Mouse (Mus musculus) myocyte (in vitro differentiated cells): ENCODE measurements around the gene Plscr4. TPM values are rescaled to one million over a fixed set of nuclear protein-coding genes. Genes with fewer than 3 reads are reported as not detected.

Source experiments
- H3K27me3 ChIP-seq: one replicate; pipeline ENCODE4 v1.6.1; 2011; ENCODE audit not compliant: control insufficient read depth, insufficient read depth, insufficient read length
- H3K36me3 ChIP-seq: one replicate; pipeline ENCODE4 v1.6.1; 2011; ENCODE audit not compliant: control insufficient read depth, insufficient read depth
- H3K4me2 ChIP-seq: one replicate; pipeline ENCODE4 v1.6.1; 2011; ENCODE audit warnings: low read depth, control low read depth
- H3K4me3 ChIP-seq: one replicate; pipeline ENCODE4 v1.5.1; 2011; ENCODE audit warnings: mild to moderate bottlenecking, control low read depth, moderate library complexity
- H3K79me2 ChIP-seq: one replicate; pipeline ENCODE4 v1.6.1; 2011; ENCODE audit not compliant: control insufficient read depth, insufficient read depth
- H3ac ChIP-seq: one replicate; pipeline ENCODE4 v1.6.1; 2011; ENCODE audit not compliant: control insufficient read depth, insufficient read length
- CEBPB ChIP-seq: IDR thresholded peaks from 2 replicates; pipeline ENCODE4 v1.6.1; 2011; ENCODE audit warnings: mild to moderate bottlenecking, moderate library complexity; ENCODE audit not compliant: poor library complexity, insufficient read depth, severe bottlenecking
- E2F4 ChIP-seq: IDR thresholded peaks from one replicate; pipeline ENCODE4 v1.6.1; 2011; ENCODE audit warnings: mild to moderate bottlenecking, control low read depth, moderate library complexity; ENCODE audit not compliant: insufficient read depth
- MAX ChIP-seq: IDR thresholded peaks from one replicate; pipeline ENCODE4 v1.6.1; 2011; ENCODE audit warnings: low read depth, mild to moderate bottlenecking, control low read depth
- MYOD1 ChIP-seq, 3 experiments: IDR thresholded peaks; one replicate each; pipeline ENCODE4 v1.6.1; 2011; ENCODE audit warnings: control low read depth in 2 of 3, low read depth in 2 of 3, mild to moderate bottlenecking in 2 of 3, moderate library complexity in 1 of 3; ENCODE audit not compliant: insufficient read length in 2 of 3, control insufficient read depth in 1 of 3
- MYOG ChIP-seq, 3 experiments: IDR thresholded peaks; one replicate each; pipeline ENCODE4 v1.6.1; 2011; ENCODE audit warnings: control low read depth in 2 of 3, low read depth in 2 of 3, mild to moderate bottlenecking in 2 of 3; ENCODE audit not compliant: insufficient read length in 2 of 3, control insufficient read depth in 1 of 3, insufficient read depth in 1 of 3
- POLR2A ChIP-seq: IDR thresholded peaks from one replicate; pipeline ENCODE4 v1.6.1; 2011; ENCODE audit warnings: low read depth, mild to moderate bottlenecking, control low read depth, moderate library complexity; ENCODE audit not compliant: insufficient read length
- POLR2AphosphoS2 ChIP-seq: IDR thresholded peaks from one replicate; pipeline ENCODE4 v1.6.1; 2011; ENCODE audit warnings: low read depth, control low read depth; ENCODE audit not compliant: insufficient read length
- REST ChIP-seq: IDR thresholded peaks from one replicate; pipeline ENCODE4 v1.6.1; 2011; ENCODE audit warnings: mild to moderate bottlenecking, control low read depth, moderate library complexity; ENCODE audit not compliant: insufficient read depth, insufficient read length
- SRF ChIP-seq: IDR thresholded peaks from one replicate; pipeline ENCODE4 v1.6.1; 2011; ENCODE audit warnings: low read depth; ENCODE audit not compliant: control insufficient read depth, insufficient read length
- TCF12 ChIP-seq: IDR thresholded peaks from one replicate; pipeline ENCODE4 v1.6.1; 2011; ENCODE audit warnings: mild to moderate bottlenecking, control low read depth; ENCODE audit not compliant: poor library complexity, insufficient read depth, severe bottlenecking
- TCF3 ChIP-seq: IDR thresholded peaks from one replicate; pipeline ENCODE4 v1.6.1; 2011; ENCODE audit warnings: low read depth, control low read depth; ENCODE audit not compliant: insufficient read length
- USF1 ChIP-seq: IDR thresholded peaks from one replicate; pipeline ENCODE4 v1.6.1; 2011; ENCODE audit warnings: low read depth, mild to moderate bottlenecking, control low read depth, moderate library complexity
- polyA plus RNA-seq: library from polyadenylated mRNA; unstranded; fragments of >200 nt; fragmentation: generic; extraction: Trizol; gene quantifications from one replicate; pipeline ENCODE4 v1.2.1, GENCODE M21; 2012; ENCODE audit warnings: missing spikeins

The Plscr4 gene
- polyA plus RNA-seq = 3.4 TPM

DNA sequence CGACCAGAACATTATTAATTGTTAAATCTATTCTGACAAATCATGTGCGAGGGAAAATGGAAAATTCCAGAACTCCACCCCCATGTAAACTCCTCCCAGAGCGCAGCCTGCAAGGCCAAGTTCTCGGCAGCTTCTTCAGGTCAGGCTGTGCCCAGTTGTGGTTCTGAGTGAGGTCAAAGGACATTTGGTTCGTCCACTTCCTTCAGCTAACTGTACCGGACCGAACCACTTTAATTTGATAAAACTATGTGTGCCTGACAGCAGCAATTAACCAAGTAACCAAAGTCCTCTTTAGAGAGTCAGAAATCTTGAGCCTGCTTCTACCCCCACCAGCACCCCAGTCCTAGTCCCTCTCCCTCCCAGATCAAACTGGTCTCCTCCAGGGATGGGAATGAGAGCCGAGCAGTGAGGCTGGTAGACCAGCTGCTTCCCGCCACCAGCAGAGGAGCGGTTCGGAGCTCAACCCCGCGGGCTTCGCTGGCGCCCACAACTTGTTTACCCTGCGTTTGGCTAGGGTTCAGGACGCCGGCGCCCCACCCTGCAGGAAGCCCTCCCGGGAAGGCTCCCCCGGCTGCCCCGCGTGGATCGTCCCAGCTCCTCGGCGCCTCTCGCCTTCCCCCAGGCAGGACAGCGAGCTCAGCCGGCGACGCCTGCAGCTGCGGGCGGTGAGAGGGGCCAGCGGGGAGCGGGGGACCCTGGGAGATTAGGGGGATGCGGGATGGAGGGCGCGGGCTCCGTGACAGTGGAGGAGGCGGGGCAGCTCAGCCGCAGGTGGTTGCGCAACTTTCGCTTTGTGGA lies at the start of gene Plscr4:
Gene Plscr4 (plus strand): TSS at position 113 of the 798 bp plus-strand sequence.
- peak within 1 kb of the TSS; percentile 56 for H3K4me3 ChIP-seq
- no peaks in the 10 kb centered on the region for H3K36me3 ChIP-seq
- H3K79me2 ChIP-seq = no peaks in the 10 kb centered on the region
- no peaks in the 10 kb centered on the region for H3K27me3 ChIP-seq
- peak within 1 kb of the TSS; percentile 76 for H3ac ChIP-seq
- TF ChIP-seq POLR2AphosphoS2 (peak; percentile 67), POLR2A (peak; percentile 55), SRF (no peak), TCF3 (no peak), MAX (no peak), MYOG (IDR thresholded peaks at IDR 0.05; ENCODE audit: control insufficient read depth in 1 of 3, insufficient read depth in 1 of 3, insufficient read length in 2 of 3, low read depth in 2 of 3) (peak in 1 of 3 experiments; percentile 41), TCF12 (no peak), E2F4 (no peak), CEBPB (peak; percentile 96), USF1 (no peak), REST (no peak), MYOD1 (IDR thresholded peaks at IDR 0.05; ENCODE audit: control insufficient read depth in 1 of 3, insufficient read length in 2 of 3, low read depth in 2 of 3) (peak in 2 of 3 experiments; percentile 25 to 30)
- H3K4me2 ChIP-seq = peak within 1 kb of the TSS; percentile 61

- TF ChIP-seq TCF12 = no peak
- TF ChIP-seq SRF = no peak
- TF ChIP-seq POLR2A = no peak
- no peak for TF ChIP-seq E2F4
- TF ChIP-seq REST = no peak
- TF ChIP-seq MAX = no peak
- no peak for TF ChIP-seq POLR2AphosphoS2
- no peak for TF ChIP-seq TCF3
- TF ChIP-seq CEBPB = no peak
- no peak for TF ChIP-seq USF1
- no peak for TF ChIP-seq MYOG (IDR thresholded peaks at IDR 0.05; ENCODE audit: control insufficient read depth in 1 of 3, insufficient read depth in 1 of 3, insufficient read length in 2 of 3, low read depth in 2 of 3)
- TF ChIP-seq MYOD1 (IDR thresholded peaks at IDR 0.05; ENCODE audit: control insufficient read depth in 1 of 3, insufficient read length in 2 of 3, low read depth in 2 of 3) = no peak
- Histone ChIP-seq H3K79me2 (no peaks in the 10 kb centered on the region), H3K27me3 (no peaks in the 10 kb centered on the region), H3K4me2 (no peak overlapping the region), H3K4me3 (no peak overlapping the region), H3K36me3 (no peaks in the 10 kb centered on the region), H3ac (no peak overlapping the region)
Observed at GRCm38 (mm10) chr9:92410225-92410624, 46.9 kb upstream of the Plscr4 start.

- no peak overlapping the region for H3K4me3 ChIP-seq
- TF ChIP-seq TCF3 (no peak), MYOD1 (IDR thresholded peaks at IDR 0.05; ENCODE audit: control insufficient read depth in 1 of 3, insufficient read length in 2 of 3, low read depth in 2 of 3) (no peak), POLR2A (no peak), SRF (no peak), USF1 (no peak), MAX (no peak), E2F4 (no peak), MYOG (IDR thresholded peaks at IDR 0.05; ENCODE audit: control insufficient read depth in 1 of 3, insufficient read depth in 1 of 3, insufficient read length in 2 of 3, low read depth in 2 of 3) (no peak), REST (no peak), POLR2AphosphoS2 (no peak), CEBPB (no peak), TCF12 (no peak)
- no peak overlapping the region for H3ac ChIP-seq
- H3K36me3 ChIP-seq = no peaks in the 10 kb centered on the region
- no peaks in the 10 kb centered on the region for H3K79me2 ChIP-seq
- no peak overlapping the region for H3K4me2 ChIP-seq
- no peaks in the 10 kb centered on the region for H3K27me3 ChIP-seq
Observed at GRCm38 (mm10) chr9:92412045-92412444, 45.1 kb upstream of the Plscr4 start.

- no peak for TF ChIP-seq POLR2AphosphoS2
- TF ChIP-seq MAX = no peak
- no peak for TF ChIP-seq E2F4
- no peak for TF ChIP-seq TCF3
- TF ChIP-seq USF1 = no peak
- no peak for TF ChIP-seq POLR2A
- TF ChIP-seq SRF = no peak
- TF ChIP-seq MYOD1 (IDR thresholded peaks at IDR 0.05; ENCODE audit: control insufficient read depth in 1 of 3, insufficient read length in 2 of 3, low read depth in 2 of 3) = no peak
- TF ChIP-seq TCF12 = no peak
- TF ChIP-seq CEBPB = no peak
- no peak for TF ChIP-seq MYOG (IDR thresholded peaks at IDR 0.05; ENCODE audit: control insufficient read depth in 1 of 3, insufficient read depth in 1 of 3, insufficient read length in 2 of 3, low read depth in 2 of 3)
- TF ChIP-seq REST = no peak
- H3K4me3 ChIP-seq = no peak overlapping the region
- no peak overlapping the region for H3K4me2 ChIP-seq
- H3K36me3 ChIP-seq = no peaks in the 10 kb centered on the region
- H3ac ChIP-seq = no peak overlapping the region
- H3K79me2 ChIP-seq = no peaks in the 10 kb centered on the region
- H3K27me3 ChIP-seq = no peaks in the 10 kb centered on the region
Observed at GRCm38 (mm10) chr9:92413684-92414083, 43.5 kb upstream of the Plscr4 start.

- Histone ChIP-seq H3K27me3 (no peaks in the 10 kb centered on the region), H3K4me2 (no peak overlapping the region), H3K36me3 (no peaks in the 10 kb centered on the region), H3ac (no peak overlapping the region), H3K79me2 (no peaks in the 10 kb centered on the region), H3K4me3 (no peak overlapping the region)
- TF ChIP-seq E2F4 (no peak), CEBPB (no peak), POLR2AphosphoS2 (no peak), POLR2A (no peak), SRF (no peak), MAX (no peak), MYOG (IDR thresholded peaks at IDR 0.05; ENCODE audit: control insufficient read depth in 1 of 3, insufficient read depth in 1 of 3, insufficient read length in 2 of 3, low read depth in 2 of 3) (no peak), TCF3 (no peak), MYOD1 (IDR thresholded peaks at IDR 0.05; ENCODE audit: control insufficient read depth in 1 of 3, insufficient read length in 2 of 3, low read depth in 2 of 3) (no peak), USF1 (no peak)
Observed at GRCm38 (mm10) chr9:92437781-92438180, 19.4 kb upstream of the Plscr4 start.
